Mouse (Mus musculus): ENCODE measurements around the gene Dedd. TPM values are rescaled to one million over a fixed set of nuclear protein-coding genes. Genes with fewer than 3 reads are reported as not detected.
A peak's percentile ranks its signal among the peaks of the same experiment; 100 is the strongest.
"Not testable (repeated sequence)": the region's sequence is repeated elsewhere in the genome, so short reads cannot be mapped to it uniquely, and the experiment has no call there.

Gene Dedd
- polyA plus RNA-seq, 1 experiment from 2014 or later: 52.1 TPM

- peaks cover 5% of the 10 kb centered on the region; the same call in 1 of the 2 replicates for H3K4me1 ChIP-seq (replicated peaks; ENCODE audit: control insufficient read depth, insufficient read depth, low read length)
These were observed 30.7 kb upstream of the Dedd start for GRCm38 (mm10) chr1:171298226-171298625.

DNA sequence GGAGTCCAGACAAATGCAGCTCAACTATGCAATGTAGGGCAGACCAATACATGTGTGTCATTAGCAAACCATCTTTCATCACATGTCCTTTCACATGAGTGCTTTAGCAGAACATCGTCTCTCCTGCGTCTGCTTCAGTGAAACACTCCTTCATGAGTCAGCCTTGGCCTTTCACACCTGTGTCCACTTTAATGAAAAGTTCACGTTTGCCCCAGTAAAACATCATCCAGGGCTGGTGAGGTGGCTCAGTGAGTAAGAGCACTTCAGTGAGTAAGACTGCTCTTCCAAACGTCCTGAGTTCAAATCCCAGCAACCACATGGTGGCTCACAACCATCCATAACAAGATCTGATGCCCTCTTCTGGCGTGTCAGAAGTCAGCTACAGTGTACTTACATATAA lies 22.8 kb upstream of the Dedd start:
- H3K4me2 ChIP-seq (ENCODE audit: low read depth, low read length); H3K9ac ChIP-seq (ENCODE audit: low read length); ATAC-seq (ENCODE audit: low read depth); H3K27ac ChIP-seq (ENCODE audit: low read length); H3K4me1 ChIP-seq (replicated peaks; ENCODE audit: control insufficient read depth, insufficient read depth, low read length); H3K4me3 ChIP-seq (ENCODE audit: low read length); H3K36me3 ChIP-seq (ENCODE audit: control insufficient read depth, insufficient read depth, low read length); H3K27me3 ChIP-seq (ENCODE audit: control insufficient read depth, insufficient read depth, low read depth, low read length); H3K9me3 ChIP-seq (ENCODE audit: control insufficient read depth, low read length): not testable (repeated sequence)
- 58% methylated on average over 5 of the region's 5 CpGs for WGBS

More at GRCm38 (mm10) chr1:171298226-171298625, 30.7 kb upstream of the Dedd start:
- Histone ChIP-seq H3K27me3 (ENCODE audit: control insufficient read depth, insufficient read depth, low read depth, low read length) (peaks cover 8% of the 10 kb centered on the region), H3K4me2 (ENCODE audit: low read depth, low read length) (no peak overlapping the region), H3K36me3 (ENCODE audit: control insufficient read depth, insufficient read depth, low read length) (no peaks in the 10 kb centered on the region), H3K4me3 (ENCODE audit: low read length) (no peak overlapping the region), H3K9ac (ENCODE audit: low read length) (no peak overlapping the region), H3K9me3 (ENCODE audit: control insufficient read depth, low read length) (no peaks in the 10 kb centered on the region), H3K27ac (ENCODE audit: low read length) (no peak overlapping the region)
- WGBS: 57% methylated on average over 3 of the region's 3 CpGs
- ATAC-seq (ENCODE audit: low read depth): no peak

- ATAC-seq (ENCODE audit: low read depth): no peak
- WGBS: 66% methylated on average over 2 of the region's 2 CpGs
- Histone ChIP-seq H3K27me3 (ENCODE audit: control insufficient read depth, insufficient read depth, low read depth, low read length) (no peaks in the 10 kb centered on the region), H3K36me3 (ENCODE audit: control insufficient read depth, insufficient read depth, low read length) (no peaks in the 10 kb centered on the region), H3K9ac (ENCODE audit: low read length) (no peak overlapping the region), H3K4me3 (ENCODE audit: low read length) (no peak overlapping the region), H3K27ac (ENCODE audit: low read length) (no peak overlapping the region), H3K9me3 (ENCODE audit: control insufficient read depth, low read length) (no peaks in the 10 kb centered on the region), H3K4me2 (ENCODE audit: low read depth, low read length) (no peak overlapping the region), H3K4me1 (replicated peaks; ENCODE audit: control insufficient read depth, insufficient read depth, low read length) (no peaks in the 10 kb centered on the region)
These were observed 19.6 kb upstream of the Dedd start for GRCm38 (mm10) chr1:171309321-171309720.

- Histone ChIP-seq H3K4me3 (ENCODE audit: low read length) (no peak overlapping the region), H3K36me3 (ENCODE audit: control insufficient read depth, insufficient read depth, low read length) (no peaks in the 10 kb centered on the region), H3K27me3 (ENCODE audit: control insufficient read depth, insufficient read depth, low read depth, low read length) (no peaks in the 10 kb centered on the region), H3K4me2 (ENCODE audit: low read depth, low read length) (no peak overlapping the region; the same call in 1 of the 2 replicates), H3K4me1 (replicated peaks; ENCODE audit: control insufficient read depth, insufficient read depth, low read length) (no peaks in the 10 kb centered on the region), H3K9me3 (ENCODE audit: control insufficient read depth, low read length) (no peaks in the 10 kb centered on the region), H3K27ac (ENCODE audit: low read length) (no peak overlapping the region), H3K9ac (ENCODE audit: low read length) (no peak overlapping the region)
- WGBS: 23% methylated on average over 7 of the region's 7 CpGs
- ATAC-seq (ENCODE audit: low read depth): no peak
These were observed 9.2 kb upstream of the Dedd start for GRCm38 (mm10) chr1:171319748-171320147.

DNA sequence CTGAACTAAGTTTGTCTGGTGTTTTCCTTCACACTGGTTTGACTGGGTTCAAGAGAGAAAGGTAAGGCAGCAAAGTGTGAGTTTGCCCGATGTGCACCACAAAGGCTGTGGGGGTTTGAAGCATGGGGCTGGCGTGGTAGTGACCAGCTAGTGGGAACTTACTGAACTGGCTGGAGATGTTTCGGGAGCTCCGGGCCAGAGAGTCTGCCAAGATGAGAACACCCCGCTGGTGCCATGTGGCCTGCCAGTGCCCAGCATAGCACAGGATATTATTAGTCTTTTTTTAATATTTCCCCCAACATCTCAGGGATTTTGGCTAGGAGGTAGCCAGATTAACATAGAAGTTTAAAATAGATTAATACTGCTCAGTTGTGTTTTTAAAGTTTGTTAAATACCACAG lies 8.8 kb upstream of the Dedd start:
- no peak for ATAC-seq (ENCODE audit: low read depth)
- no peak overlapping the region for H3K4me3 ChIP-seq (ENCODE audit: low read length)
- H3K27me3 ChIP-seq (ENCODE audit: control insufficient read depth, insufficient read depth, low read depth, low read length): no peaks in the 10 kb centered on the region

GRCm38 (mm10) chr1:171321415-171321814 lies 7.5 kb upstream of the Dedd start:
- no peak for ATAC-seq (ENCODE audit: low read depth)
- no peak overlapping the region for H3K4me3 ChIP-seq (ENCODE audit: low read length)

More for the DNA sequence above, 8.8 kb upstream of the Dedd start:
- H3K9ac ChIP-seq (ENCODE audit: low read length): 0 out of 2 replicates have a peak overlapping the region, but pooled peaks have one; percentile 15
- WGBS: 21% methylated on average over 5 of the region's 5 CpGs
- H3K36me3 ChIP-seq (ENCODE audit: control insufficient read depth, insufficient read depth, low read length): no peaks in the 10 kb centered on the region
- H3K9me3 ChIP-seq (ENCODE audit: control insufficient read depth, low read length): no peaks in the 10 kb centered on the region
- no peaks in the 10 kb centered on the region for H3K4me1 ChIP-seq (replicated peaks; ENCODE audit: control insufficient read depth, insufficient read depth, low read length)
- H3K4me2 ChIP-seq (ENCODE audit: low read depth, low read length): no peak overlapping the region; the same call in 1 of the 2 replicates
- H3K27ac ChIP-seq (ENCODE audit: low read length): no peak overlapping the region

GRCm38 (mm10) chr1:171322012-171322411 lies 6.9 kb upstream of the Dedd start:
- H3K36me3 ChIP-seq (ENCODE audit: control insufficient read depth, insufficient read depth, low read length): no peaks in the 10 kb centered on the region
- H3K27ac ChIP-seq (ENCODE audit: low read length): no peak overlapping the region
- H3K4me2 ChIP-seq (ENCODE audit: low read depth, low read length): no peak overlapping the region
- 90% methylated on average over 1 of the region's 1 CpGs for WGBS
- no peak overlapping the region for H3K9ac ChIP-seq (ENCODE audit: low read length)
- no peaks in the 10 kb centered on the region for H3K27me3 ChIP-seq (ENCODE audit: control insufficient read depth, insufficient read depth, low read depth, low read length)
- H3K4me3 ChIP-seq (ENCODE audit: low read length): no peak overlapping the region
- no peak for ATAC-seq (ENCODE audit: low read depth)
- H3K4me1 ChIP-seq (replicated peaks; ENCODE audit: control insufficient read depth, insufficient read depth, low read length): peaks cover 2% of the 10 kb centered on the region; the same call in 1 of the 2 replicates
- no peaks in the 10 kb centered on the region for H3K9me3 ChIP-seq (ENCODE audit: control insufficient read depth, low read length)

More at GRCm38 (mm10) chr1:171321415-171321814, 7.5 kb upstream of the Dedd start:
- H3K27me3 ChIP-seq (ENCODE audit: control insufficient read depth, insufficient read depth, low read depth, low read length): no peaks in the 10 kb centered on the region
- H3K9ac ChIP-seq (ENCODE audit: low read length): no peak overlapping the region
- H3K27ac ChIP-seq (ENCODE audit: low read length): no peak overlapping the region
- H3K9me3 ChIP-seq (ENCODE audit: control insufficient read depth, low read length): no peaks in the 10 kb centered on the region
- H3K4me1 ChIP-seq (replicated peaks; ENCODE audit: control insufficient read depth, insufficient read depth, low read length): 0 out of 2 replicates have a peak, but pooled peaks cover 2% of the 10 kb centered on the region
- no peaks in the 10 kb centered on the region for H3K36me3 ChIP-seq (ENCODE audit: control insufficient read depth, insufficient read depth, low read length)
- H3K4me2 ChIP-seq (ENCODE audit: low read depth, low read length): no peak overlapping the region

- no peaks in the 10 kb centered on the region for H3K27me3 ChIP-seq (ENCODE audit: control insufficient read depth, insufficient read depth, low read depth, low read length)
- no peak overlapping the region for H3K4me3 ChIP-seq (ENCODE audit: low read length)
- H3K4me1 ChIP-seq (replicated peaks; ENCODE audit: control insufficient read depth, insufficient read depth, low read length): peaks cover 13% of the 10 kb centered on the region
- no peaks in the 10 kb centered on the region for H3K9me3 ChIP-seq (ENCODE audit: control insufficient read depth, low read length)
- no peak for ATAC-seq (ENCODE audit: low read depth)
- H3K36me3 ChIP-seq (ENCODE audit: control insufficient read depth, insufficient read depth, low read length): no peaks in the 10 kb centered on the region
- H3K9ac ChIP-seq (ENCODE audit: low read length): no peak overlapping the region
- no peak overlapping the region for H3K27ac ChIP-seq (ENCODE audit: low read length)
- WGBS: 79% methylated on average over 2 of the region's 2 CpGs
- H3K4me2 ChIP-seq (ENCODE audit: low read depth, low read length): no peak overlapping the region
These were observed 3.4 kb upstream of the Dedd start for GRCm38 (mm10) chr1:171325571-171325970.

DNA sequence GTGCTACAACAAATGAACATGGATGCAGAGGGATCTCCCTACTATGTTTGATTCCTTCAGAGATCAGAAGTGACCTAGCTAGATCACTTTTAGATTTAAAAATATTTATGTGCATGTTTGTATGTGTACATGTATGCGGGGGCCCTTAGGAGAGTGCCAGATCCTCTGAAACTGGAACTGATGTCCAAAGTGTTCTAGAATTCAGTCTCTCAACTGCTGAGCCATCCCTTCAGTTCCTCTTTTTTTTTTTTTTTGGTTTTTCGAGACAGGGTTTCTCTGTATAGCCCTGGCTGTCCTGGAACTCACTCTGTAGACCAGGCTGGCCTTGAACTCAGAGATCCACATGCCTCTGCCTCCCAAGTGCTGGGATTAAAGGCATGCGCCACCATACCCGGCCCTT lies 2.4 kb upstream of the Dedd start:
- H3K4me2 ChIP-seq (ENCODE audit: low read depth, low read length); H3K27me3 ChIP-seq (ENCODE audit: control insufficient read depth, insufficient read depth, low read depth, low read length); H3K36me3 ChIP-seq (ENCODE audit: control insufficient read depth, insufficient read depth, low read length); ATAC-seq (ENCODE audit: low read depth); H3K9me3 ChIP-seq (ENCODE audit: control insufficient read depth, low read length); H3K27ac ChIP-seq (ENCODE audit: low read length); H3K9ac ChIP-seq (ENCODE audit: low read length); H3K4me3 ChIP-seq (ENCODE audit: low read length): not testable (repeated sequence)
- H3K4me1 ChIP-seq (replicated peaks; ENCODE audit: control insufficient read depth, insufficient read depth, low read length): peaks cover 23% of the 10 kb centered on the region
- 74% methylated on average over 4 of the region's 4 CpGs for WGBS

DNA sequence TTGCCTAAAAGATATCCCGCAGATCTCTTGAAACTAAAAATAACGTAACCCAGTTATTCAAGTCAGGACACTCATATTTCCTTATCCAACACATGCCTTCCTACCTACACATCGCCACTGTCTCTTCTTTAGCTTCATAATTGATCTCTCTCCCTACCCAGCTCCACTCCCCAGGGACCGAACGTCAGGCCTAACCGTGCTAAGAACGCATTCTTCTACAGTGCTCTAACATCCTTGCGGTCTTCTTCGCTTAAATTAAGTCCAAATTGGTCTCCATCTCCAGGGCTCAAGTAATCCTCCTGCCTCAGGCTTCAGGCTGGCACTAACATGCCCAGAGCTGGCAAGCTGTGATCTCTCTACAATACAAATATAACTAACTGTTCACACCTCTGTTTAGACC lies 701 bp upstream of the Dedd start:
- peak overlapping the region; percentile 91 for H3K4me3 ChIP-seq (ENCODE audit: low read length)
- H3K27me3 ChIP-seq (ENCODE audit: control insufficient read depth, insufficient read depth, low read depth, low read length): no peaks in the 10 kb centered on the region
- peak overlapping the region; percentile 99 for H3K9ac ChIP-seq (ENCODE audit: low read length)
- 15% methylated on average over 9 of the region's 9 CpGs for WGBS
- H3K4me1 ChIP-seq (replicated peaks; ENCODE audit: control insufficient read depth, insufficient read depth, low read length): peaks cover 23% of the 10 kb centered on the region
- no peaks in the 10 kb centered on the region; the same call in 1 of the 2 replicates for H3K36me3 ChIP-seq (ENCODE audit: control insufficient read depth, insufficient read depth, low read length)
- no peaks in the 10 kb centered on the region for H3K9me3 ChIP-seq (ENCODE audit: control insufficient read depth, low read length)
- H3K4me2 ChIP-seq (ENCODE audit: low read depth, low read length): peak overlapping the region; percentile 70
- no peak for ATAC-seq (ENCODE audit: low read depth)
- H3K27ac ChIP-seq (ENCODE audit: low read length): peak overlapping the region; percentile 100
